Mouse (Mus musculus) right cerebral cortex, postnatal 36 days (tissue): ENCODE results near the gene Hjurp.

Experiments
- DNase-seq, 2 experiments: peaks; one replicate each; pipeline ENCODE4 v3.0.0; 2022; ENCODE audit warnings: low spot score in 2 of 2, mixed read lengths in 1 of 2

Gene Hjurp

GRCm38 (mm10) chr1:88261706-88262105 is 15.7 kb downstream of the Hjurp start:
- DNase-seq: no peak

GRCm38 (mm10) chr1:88260604-88261377 is 16.6 kb downstream of the Hjurp start:
- DNase-seq: no peak

GRCm38 (mm10) chr1:88260114-88260513 is 17.3 kb downstream of the Hjurp start:
- no peak for DNase-seq

- no peak for DNase-seq
These were observed 17.8 kb downstream of the Hjurp start for GRCm38 (mm10) chr1:88259643-88260024.

GRCm38 (mm10) chr1:88258881-88259642 is 18.4 kb downstream of the Hjurp start:
- no peak for DNase-seq

GRCm38 (mm10) chr1:88258361-88258760 is 19.1 kb downstream of the Hjurp start:
- DNase-seq: no peak

GRCm38 (mm10) chr1:88257681-88258080 is 19.8 kb downstream of the Hjurp start:
- DNase-seq: no peak

- DNase-seq: no peak
These were observed 20.4 kb downstream of the Hjurp start for GRCm38 (mm10) chr1:88256886-88257663.

GRCm38 (mm10) chr1:88255989-88256754 is 21.3 kb downstream of the Hjurp start:
- DNase-seq: no peak

- no peak for DNase-seq
These were observed 22.0 kb downstream of the Hjurp start for GRCm38 (mm10) chr1:88255466-88255857.

- DNase-seq: no peak
These were observed 22.5 kb downstream of the Hjurp start for GRCm38 (mm10) chr1:88254793-88255465.

- no peak for DNase-seq
These were observed 23.9 kb downstream of the Hjurp start for GRCm38 (mm10) chr1:88253540-88253939.

GRCm38 (mm10) chr1:88253106-88253505 is 24.3 kb downstream of the Hjurp start:
- no peak for DNase-seq

GRCm38 (mm10) chr1:88250023-88250422 is 27.4 kb downstream of the Hjurp start:
- no peak for DNase-seq

- DNase-seq: no peak
These were observed 27.8 kb downstream of the Hjurp start for GRCm38 (mm10) chr1:88249596-88249995.

- DNase-seq: no peak
These were observed 28.8 kb downstream of the Hjurp start for GRCm38 (mm10) chr1:88248658-88249057.

GRCm38 (mm10) chr1:88247660-88248059 is 29.8 kb downstream of the Hjurp start:
- no peak for DNase-seq

GRCm38 (mm10) chr1:88246386-88246785 is 31.0 kb downstream of the Hjurp start:
- no peak for DNase-seq

GRCm38 (mm10) chr1:88245881-88246280 is 31.6 kb downstream of the Hjurp start:
- no peak for DNase-seq

GRCm38 (mm10) chr1:88243861-88244260 is 33.6 kb downstream of the Hjurp start:
- no peak for DNase-seq

- DNase-seq: no peak
These were observed 36.9 kb downstream of the Hjurp start for GRCm38 (mm10) chr1:88240579-88240978.
